10 mouse cellular contexts compared by ENCODE assay signal in genomic region chr5:144514738-144515137, GRCm38 (mm10). TPM values are rescaled to one million over a fixed set of nuclear protein-coding genes. Genes with fewer than 3 reads are reported as not detected.
A peak's percentile ranks its signal among the peaks of the same experiment; 100 is the strongest.
DNase-seq lines count a peak whose midpoint lies in the region; ATAC-seq lines count a peak whose summit lies in the region.
"Had no signal": no experiment of that assay in that cellular context is flagged by ENCODE, and none has a peak within 500 bp of the region (broad histone marks: within the 10 kb centered on the region; RNA-seq: fewer than 3 reads in every experiment).

No protein-coding gene starts in this region.

- H3K9ac ChIP-seq in hindbrain, embryonic 16.5 days (ENCODE audit: low read depth, low read length), result no peak overlapping the region
- H3K9ac ChIP-seq: stomach, embryonic 15.5 days had no signal

- peaks cover 7% of the 10 kb centered on the region for H3K4me1 ChIP-seq in hindbrain, embryonic 10.5 days (replicated peaks)
- no peaks in the 10 kb centered on the region for H3K4me1 ChIP-seq in hindbrain, embryonic 16.5 days (ENCODE audit: control insufficient read depth, insufficient read depth, low read depth, low read length)
- H3K4me1 ChIP-seq: stomach, embryonic 15.5 days had no signal

- H3K4me2 ChIP-seq in hindbrain, embryonic 16.5 days (ENCODE audit: low read length), result no peak overlapping the region
- H3K4me2 ChIP-seq: stomach, embryonic 15.5 days had no signal

- no peak for ATAC-seq in hindbrain, embryonic 16.5 days
- no peak for ATAC-seq in granulocyte monocyte progenitor cell, adult 5-6 weeks (replicated peaks; ENCODE audit: poor library complexity, severe bottlenecking)

- WGBS in hindbrain, embryonic 10.5 days, result 70% methylated on average over 6 of the region's 6 CpGs
- 64% methylated on average over 6 of the region's 6 CpGs for WGBS in hindbrain, embryonic 16.5 days

- DNase-seq in hindbrain, embryonic 10.5 days (ENCODE audit: low spot score), result peak; percentile 35
- DNase-seq in right cerebral cortex, postnatal 14 days, result peak; percentile 31
- DNase-seq in right cerebral cortex, adult 2 months (ENCODE audit: low spot score in 2 of 2), result no peak
- peak; percentile 10 for DNase-seq in embryo, embryonic 9.5 days (ENCODE audit: extremely low spot score)
- peak; percentile 40 for DNase-seq in testis, postnatal 14 days (ENCODE audit: low spot score)
- no peak for DNase-seq in thymus, postnatal 14 days
- DNase-seq: cerebellum, adult 8-10 months had no signal

- no peak overlapping the region for H3K27ac ChIP-seq in hindbrain, embryonic 10.5 days
- H3K27ac ChIP-seq in hindbrain, embryonic 16.5 days (ENCODE audit: low read depth, low read length), result no peak overlapping the region
- H3K27ac ChIP-seq: stomach, embryonic 15.5 days had no signal

- H3K9me3 ChIP-seq in hindbrain, embryonic 10.5 days, result no peaks in the 10 kb centered on the region
- no peaks in the 10 kb centered on the region for H3K9me3 ChIP-seq in hindbrain, embryonic 16.5 days (ENCODE audit: control insufficient read depth, low read length)
- H3K9me3 ChIP-seq: stomach, embryonic 15.5 days had no signal

- H3K27me3 ChIP-seq in hindbrain, embryonic 10.5 days (ENCODE audit: insufficient read depth, poor library complexity, severe bottlenecking), result no peaks in the 10 kb centered on the region
- no peaks in the 10 kb centered on the region for H3K27me3 ChIP-seq in hindbrain, embryonic 16.5 days (replicated peaks; ENCODE audit: control insufficient read depth, insufficient read depth, low read length)
- H3K27me3 ChIP-seq: stomach, embryonic 15.5 days had no signal

- H3K4me3 ChIP-seq in hindbrain, embryonic 10.5 days, result no peak overlapping the region
- no peak overlapping the region for H3K4me3 ChIP-seq in hindbrain, embryonic 16.5 days (ENCODE audit: low read length)
- H3K4me3 ChIP-seq: stomach, embryonic 15.5 days had no signal

- H3K36me3 ChIP-seq in hindbrain, embryonic 10.5 days, result no peaks in the 10 kb centered on the region
- no peaks in the 10 kb centered on the region for H3K36me3 ChIP-seq in hindbrain, embryonic 16.5 days (ENCODE audit: control insufficient read depth, insufficient read depth, low read length)
- H3K36me3 ChIP-seq: stomach, embryonic 15.5 days had no signal

RNA-seq across cellular contexts. Expression of gene Nptx2, which starts 31.0 kb away (rescaled TPM):
- polyA plus RNA-seq in hindbrain, embryonic 10.5 days (2016; fragmentation: Nextera tagmentation; extraction: Ambion mirVana), result 1.8 and 3.2 TPM in 2 replicates
- 6.6 TPM in 2 replicates for polyA plus RNA-seq in hindbrain, embryonic 16.5 days (2015; fragmentation: Nextera tagmentation; extraction: Ambion mirVana)
- total RNA-seq in granulocyte monocyte progenitor cell, adult 5-6 weeks (2014; fragmentation: Nextera tagmentation), result not detected in 2 replicates
- not detected in 2 replicates for total RNA-seq in granulocyte monocyte progenitor cell, adult 5-6 weeks (2017)

Comparison
In these comparisons a context has a peak if more than half of its experiments do, and no peak if none do; other contexts are left out.
1. DNase-seq: peak in hindbrain, embryonic 10.5 days (single experiment), right cerebral cortex, postnatal 14 days (single experiment), embryo, embryonic 9.5 days (single experiment) and testis, postnatal 14 days (single experiment); none in right cerebral cortex, adult 2 months (0 of 2) and thymus, postnatal 14 days (single experiment).